Mouse (Mus musculus) T-helper 17 cell (primary cell): ENCODE data around the gene Fam229a.

Experiments
- in situ Hi-C, 2 experiments: fragments of 300-600 bp; cut with MboI, MseI; formaldehyde crosslinking; loops; 1 replicate in 1 of 2; 2 replicates in 1 of 2; pipeline ENCODE4 v1.15.1; 2025; ENCODE audit warnings: high pct_unique_total_duplicates in 2 of 2

The Fam229a gene

DNA sequence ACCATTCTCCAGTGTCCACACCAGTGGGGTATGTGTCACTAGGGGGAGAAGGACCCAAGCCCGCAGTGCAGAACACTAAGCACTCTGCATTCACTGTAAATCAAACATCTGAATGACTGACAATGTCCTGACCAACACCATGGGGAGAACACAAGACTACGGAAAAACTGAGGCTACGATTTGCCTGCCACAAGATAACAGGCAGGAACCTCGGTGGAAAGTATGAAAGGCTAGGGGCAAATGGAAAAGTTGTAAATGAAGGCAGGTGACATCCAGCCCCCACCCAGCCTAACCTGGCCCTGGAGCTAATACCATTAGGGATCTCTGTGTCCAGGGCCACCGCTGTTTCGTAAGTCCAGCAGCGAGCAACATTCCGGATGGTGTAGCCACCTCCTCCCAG, 27.5 kb downstream of the Fam229a start:
- in situ Hi-C loops: no loop called here

DNA sequence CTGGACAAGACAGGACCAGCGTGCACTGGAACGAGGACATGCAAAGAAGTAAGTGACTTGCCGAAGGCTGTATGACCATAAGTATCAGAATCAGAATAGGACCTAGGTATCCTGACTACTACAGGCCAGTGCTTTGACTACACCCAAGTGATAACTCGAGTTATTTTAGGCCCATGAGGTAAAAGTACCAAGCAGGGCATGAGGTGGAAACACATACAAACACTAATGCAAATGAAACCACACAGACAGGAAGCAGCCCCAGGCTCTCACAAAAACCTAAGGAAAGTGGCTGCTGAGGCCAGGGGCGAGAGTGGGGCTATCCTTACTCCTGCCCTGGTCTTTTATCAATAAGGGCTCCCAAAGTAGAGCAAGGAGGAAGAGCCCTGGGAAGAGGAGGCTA, 34.3 kb downstream of the Fam229a start:
- in situ Hi-C loops: loop anchor here in 1 of 2 experiments (25.0 kb wide), 1 partner anchor 1387 kb away; the partner anchor contains the start of gene Laptm5

DNA sequence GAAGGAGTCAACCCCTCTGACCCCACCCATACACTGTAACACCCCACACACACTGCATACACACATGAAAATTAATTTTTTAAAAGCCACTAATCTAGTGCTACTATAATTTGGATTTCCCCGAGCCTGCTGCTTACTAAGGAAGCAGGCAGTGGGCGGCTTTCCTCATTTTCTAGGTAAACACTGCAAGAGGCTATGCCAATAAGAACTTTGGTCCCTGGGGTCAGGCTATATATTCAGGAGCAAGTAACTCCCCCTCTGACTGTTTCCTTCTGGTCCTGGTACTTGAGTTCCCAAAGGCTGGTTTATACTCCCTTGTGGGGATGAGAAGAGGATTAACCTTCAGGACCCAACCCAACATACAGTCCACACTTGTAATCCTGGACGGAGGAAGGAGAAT, 34.9 kb downstream of the Fam229a start:
- in situ Hi-C loops: loop anchor here in 1 of 2 experiments (25.0 kb wide), 1 partner anchor 1386 kb away; the partner anchor contains the start of gene Laptm5

DNA sequence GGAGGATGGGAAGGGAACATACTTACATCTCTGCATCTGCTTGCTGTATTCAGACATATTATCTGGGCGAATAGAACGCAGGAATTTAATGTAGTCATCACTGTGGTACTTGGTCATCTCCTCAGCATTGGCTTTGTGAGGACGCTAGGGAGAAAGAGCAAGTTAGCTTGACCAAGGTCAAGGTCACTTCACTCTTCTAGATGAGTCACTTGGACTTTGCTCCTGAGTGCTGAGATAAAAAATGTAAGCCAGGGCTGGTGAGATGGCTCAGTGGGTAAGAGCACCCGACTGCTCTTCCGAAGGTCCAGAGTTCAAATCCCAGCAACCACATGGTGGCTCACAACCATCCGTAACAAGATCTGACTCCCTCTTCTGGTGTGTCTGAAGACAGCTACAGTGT, 37.9 kb downstream of the Fam229a start:
- in situ Hi-C loops: loop anchor here in 1 of 2 experiments (25.0 kb wide), 1 partner anchor 1383 kb away; the partner anchor contains the start of gene Laptm5

DNA sequence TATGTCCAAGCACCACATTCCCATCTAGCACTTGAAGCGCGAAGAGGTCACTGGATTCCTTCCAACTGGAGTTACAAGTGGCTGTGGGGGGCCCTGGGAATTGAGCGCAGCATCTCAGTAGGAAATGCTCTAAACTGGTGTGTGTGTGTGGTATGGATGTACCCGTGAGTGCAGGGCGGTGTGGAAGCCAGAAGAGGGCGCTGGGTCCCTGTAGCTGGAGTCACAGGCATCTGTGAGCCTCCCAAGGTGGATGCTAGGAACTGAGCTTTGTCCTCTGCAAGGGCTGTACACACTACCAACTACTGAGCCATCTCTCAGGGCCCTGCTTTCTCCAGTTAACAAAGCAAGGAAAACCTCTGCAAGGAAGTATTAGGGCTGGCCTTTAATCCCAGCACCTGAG, 49.0 kb downstream of the Fam229a start:
- in situ Hi-C loops: loop anchor here in 1 of 2 experiments (25.0 kb wide), 1 partner anchor 1372 kb away; the partner anchor contains the start of gene Laptm5
